Mouse (Mus musculus): ENCODE measurements around the gene Gmip.

DNA sequence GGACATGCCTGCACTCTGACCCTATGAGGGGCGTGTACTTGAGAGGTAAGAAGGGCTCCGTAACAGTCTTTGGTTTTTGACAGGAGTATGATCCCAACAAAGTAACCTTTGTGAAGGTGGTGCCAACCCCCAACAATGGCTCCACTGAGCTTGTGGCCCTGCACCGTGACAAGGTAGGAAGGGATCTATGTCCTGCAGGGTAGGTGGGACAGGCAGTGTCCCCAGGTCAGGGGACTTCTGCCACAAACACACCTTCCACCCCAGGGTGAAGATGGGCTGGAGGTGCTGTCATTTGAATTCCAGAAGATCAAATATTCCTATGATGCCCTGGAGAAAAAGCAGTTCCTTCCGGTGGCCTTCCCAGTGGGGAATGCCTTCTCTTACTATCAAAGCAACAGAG lies 14.8 kb upstream of the Gmip start:
- TF ChIP-seq CTCF (IDR thresholded peaks at IDR 0.05; ENCODE audit: low read depth): no peak
- TF ChIP-seq EP300 (optimal IDR thresholded peaks at IDR 0.05): no peak
